Mouse (Mus musculus) hindbrain, postnatal 0 days (tissue): ENCODE measurements at regions not wholly inside any gene's neighbourhood (a gene's known extent, or its start where the extent isn't known, plus 50 kb on each side); places are given as distances from the start of the nearest gene placed in this dataset.

Experiments
- ATAC-seq: fragments of 200-750 bp; cut with Nextera tagmentation; 2 replicates; pipeline ENCODE4 v1.8.0; 2017; ENCODE audit warnings: mild to moderate bottlenecking, moderate TSS enrichment, moderate library complexity
- DNase-seq: peaks from one replicate; pipeline ENCODE4 v3.0.0-alpha.2; 2015; ENCODE audit warnings: low spot score
- H3K27ac ChIP-seq: fragments of 300-500 bp; sonication (generic); 2 replicates; pipeline ENCODE4 v1.5.1; 2014; ENCODE audit warnings: mild to moderate bottlenecking
- H3K27me3 ChIP-seq: fragments of 300-500 bp; sonication (generic); 2 replicates; pipeline ENCODE4 v1.6.1; 2014; ENCODE audit warnings: low read length, mixed read lengths; ENCODE audit not compliant: insufficient read depth
- H3K36me3 ChIP-seq: fragments of 300-500 bp; sonication (generic); 2 replicates; pipeline ENCODE4 v1.6.1; 2014; ENCODE audit warnings: low read length, mixed read lengths; ENCODE audit not compliant: insufficient read depth
- H3K4me1 ChIP-seq: fragments of 300-500 bp; sonication (generic); 2 replicates; pipeline ENCODE4 v1.6.1; 2014; ENCODE audit warnings: antibody characterized with exemption, low read length, mixed read lengths; ENCODE audit not compliant: insufficient read depth
- H3K4me2 ChIP-seq: fragments of 300-500 bp; sonication (generic); 2 replicates; pipeline ENCODE4 v1.6.1; 2014; ENCODE audit warnings: low read depth, mild to moderate bottlenecking, low read length, moderate library complexity, mixed read lengths
- H3K4me3 ChIP-seq: fragments of 300-500 bp; sonication (generic); 2 replicates; pipeline ENCODE4 v1.5.1; 2014; ENCODE audit warnings: low read length
- H3K9ac ChIP-seq: fragments of 300-500 bp; sonication (generic); replicated peaks from 2 replicates; pipeline ENCODE4 v1.6.1; 2014; ENCODE audit warnings: mild to moderate bottlenecking, low read length, moderate library complexity, mixed read lengths
- H3K9me3 ChIP-seq: fragments of 300-500 bp; sonication (generic); 2 replicates; pipeline ENCODE4 v1.6.1; 2016; ENCODE audit warnings: low read length, mixed read lengths
- CTCF ChIP-seq: IDR thresholded peaks from 2 replicates; pipeline ENCODE4 v1.5.1; 2016; ENCODE audit warnings: antibody characterized with exemption, control low read depth, low read depth
- WGBS: fragments of 180-500 bp; shearing (Covaris S2); extraction: QIAGEN DNeasy Blood & Tissue Kit; methylation state at CpG from one replicate; pipeline ENCODE4 v1.1.7; 2014; 5-methylcytosine and 5-hydroxymethylcytosine counted together

- H3K27ac ChIP-seq = no peak overlapping the region
- no peak overlapping the region for H3K4me2 ChIP-seq
- no peak for TF ChIP-seq CTCF
- H3K27me3 ChIP-seq = 0 out of 2 replicates have a peak, but pooled peaks cover 5% of the 10 kb centered on the region
- no peak overlapping the region for H3K4me3 ChIP-seq
- no peaks in the 10 kb centered on the region for H3K9me3 ChIP-seq
- no peaks in the 10 kb centered on the region for H3K36me3 ChIP-seq
- no peak for ATAC-seq
- no peaks in the 10 kb centered on the region for H3K4me1 ChIP-seq
- 87% methylated on average over 1 of the region's 1 CpGs for WGBS
- DNase-seq = no peak
- no peak overlapping the region for H3K9ac ChIP-seq
Observed at GRCm38 (mm10) chr3:66735468-66735867, 245.7 kb upstream of the Rsrc1 start.

DNA sequence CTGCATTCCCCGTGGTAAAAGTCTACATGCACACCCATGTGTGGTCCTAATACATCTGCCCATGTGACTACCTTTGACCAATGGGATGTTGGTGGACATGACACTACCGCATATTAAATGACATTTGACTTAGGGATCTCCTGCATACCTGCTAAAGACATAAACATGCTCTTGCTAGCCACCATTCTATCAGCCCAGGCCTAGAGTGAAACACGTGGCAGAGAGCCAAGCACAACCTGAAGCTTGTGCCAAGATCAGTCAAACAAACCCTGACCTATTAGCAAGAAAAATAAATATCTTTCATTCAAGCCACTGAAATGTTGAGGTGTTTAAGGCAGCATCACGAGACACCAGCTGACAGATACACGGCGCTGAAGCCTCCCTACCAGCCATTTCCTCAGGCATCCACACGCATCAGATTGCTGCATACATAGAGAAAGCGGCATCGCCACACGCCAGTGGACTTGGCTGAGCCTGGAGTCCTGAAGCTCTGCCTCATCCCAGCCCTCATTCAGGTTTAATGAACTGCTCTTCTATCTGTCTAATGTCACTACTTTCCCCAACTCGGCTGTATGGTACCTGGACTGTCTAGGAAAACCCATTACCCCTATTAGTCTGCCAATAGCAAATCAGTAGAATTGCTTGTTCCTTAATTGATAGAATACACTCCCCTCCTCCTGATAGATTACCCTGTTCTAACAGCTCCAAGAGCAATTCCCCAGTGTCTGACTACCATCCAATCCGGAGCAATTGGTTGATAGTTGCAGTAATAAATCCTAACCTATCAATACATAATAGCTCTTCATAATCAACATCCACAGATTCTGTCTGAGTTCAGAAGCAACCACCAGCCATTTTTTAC lies 242.8 kb upstream of the Rsrc1 start:
- DNase-seq = peak; percentile 35
- Histone ChIP-seq H3K9me3 (no peaks in the 10 kb centered on the region), H3K9ac (no peak overlapping the region), H3K4me3 (no peak overlapping the region), H3K36me3 (no peaks in the 10 kb centered on the region), H3K4me1 (no peaks in the 10 kb centered on the region), H3K27me3 (peaks cover 5% of the 10 kb centered on the region; the same call in 1 of the 2 replicates), H3K27ac (no peak overlapping the region), H3K4me2 (no peak overlapping the region)
- 58% methylated on average over 12 of the region's 12 CpGs for WGBS
- ATAC-seq = peak; percentile 74
- no peak for TF ChIP-seq CTCF

DNA sequence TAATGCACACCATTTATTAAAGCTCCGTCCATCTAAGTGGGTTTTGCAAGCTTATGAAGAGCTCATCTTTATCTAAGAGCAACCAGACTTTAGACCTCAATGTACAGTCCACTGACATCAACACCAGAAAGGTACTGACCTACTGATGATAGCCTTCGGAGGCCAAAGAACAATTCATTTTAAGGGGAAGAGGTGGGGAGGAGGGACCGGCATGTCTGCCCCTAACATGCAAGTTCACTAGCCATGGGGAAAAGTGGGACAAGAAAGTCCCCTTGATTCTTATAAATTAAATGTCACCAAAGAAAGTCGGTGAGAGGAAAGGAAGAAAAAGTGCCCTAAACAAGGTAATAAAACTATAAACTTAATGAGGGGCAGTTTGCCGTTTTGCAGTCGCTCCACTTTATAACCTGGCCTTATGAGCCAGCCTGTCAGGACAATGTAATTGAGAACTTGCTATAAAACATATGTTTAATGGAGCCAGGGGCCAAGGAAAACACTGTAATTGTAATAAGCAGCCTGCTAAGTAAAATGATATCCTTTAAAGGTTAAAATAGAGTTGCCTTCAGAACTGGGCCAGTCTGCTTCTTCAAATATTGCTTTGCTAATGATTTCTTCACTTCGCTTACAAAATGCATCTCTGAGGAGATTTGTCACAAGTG lies 241.7 kb upstream of the Rsrc1 start:
- TF ChIP-seq CTCF = no peak

GRCm38 (mm10) chr3:66744133-66744913 lies 236.9 kb upstream of the Rsrc1 start:
- WGBS = 86% methylated on average over 11 of the region's 11 CpGs
- H3K36me3 ChIP-seq = no peaks in the 10 kb centered on the region

More for the DNA sequence above, 241.7 kb upstream of the Rsrc1 start:
- Histone ChIP-seq H3K9me3 (no peaks in the 10 kb centered on the region), H3K4me3 (no peak overlapping the region), H3K4me2 (no peak overlapping the region), H3K9ac (no peak overlapping the region), H3K4me1 (no peaks in the 10 kb centered on the region), H3K27ac (no peak overlapping the region), H3K27me3 (peaks cover 12% of the 10 kb centered on the region; the same call in 1 of the 2 replicates), H3K36me3 (no peaks in the 10 kb centered on the region)
- DNase-seq = no peak
- ATAC-seq = no peak
- WGBS = 75% methylated on average over 7 of the region's 7 CpGs

DNA sequence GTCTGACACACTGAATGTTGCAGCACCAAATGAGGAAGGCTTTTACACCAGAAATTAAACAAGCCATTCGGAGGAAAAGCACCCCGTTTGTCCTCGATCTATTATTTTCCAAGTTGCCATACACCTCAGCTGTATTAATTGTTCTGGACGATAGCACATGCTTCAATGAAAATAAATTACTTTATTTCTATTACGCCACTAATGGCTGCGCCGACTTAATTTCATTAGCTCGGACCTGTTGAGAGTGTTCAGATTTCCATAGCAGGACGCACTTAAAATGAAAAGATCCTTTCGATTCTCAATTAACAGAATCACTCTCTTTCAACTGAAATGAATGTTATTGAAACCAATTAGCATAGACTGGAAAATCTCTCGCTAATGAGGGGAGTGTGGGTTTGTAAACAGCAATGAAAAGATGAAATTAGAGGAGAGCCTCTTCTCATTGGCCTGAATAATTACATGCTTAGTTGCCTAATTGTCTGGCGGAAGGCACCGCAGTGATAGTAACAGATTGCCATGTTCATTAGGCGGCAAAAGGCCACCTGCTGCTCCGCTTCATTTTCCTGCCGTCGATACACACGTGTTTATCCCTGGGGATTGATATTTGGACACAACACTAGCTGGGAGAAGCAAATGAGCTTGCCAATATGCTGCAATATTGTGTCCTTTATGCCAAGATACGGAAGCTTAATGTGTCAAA lies 234.7 kb upstream of the Rsrc1 start:
- Histone ChIP-seq H3K9ac (no peak overlapping the region), H3K4me2 (peak overlapping the region; percentile 54), H3K27me3 (peaks cover 13% of the 10 kb centered on the region), H3K27ac (no peak overlapping the region), H3K9me3 (no peaks in the 10 kb centered on the region), H3K4me3 (peak overlapping the region; percentile 23), H3K36me3 (no peaks in the 10 kb centered on the region), H3K4me1 (no peaks in the 10 kb centered on the region)
- peak; percentile 89 for DNase-seq
- no peak for TF ChIP-seq CTCF
- peak; percentile 89 for ATAC-seq
- WGBS = 23% methylated on average over 19 of the region's 19 CpGs

More at GRCm38 (mm10) chr3:66744133-66744913, 236.9 kb upstream of the Rsrc1 start:
- DNase-seq = no peak
- no peak overlapping the region for H3K4me2 ChIP-seq
- ATAC-seq = no peak
- no peaks in the 10 kb centered on the region for H3K9me3 ChIP-seq
- TF ChIP-seq CTCF = no peak
- peaks cover 11% of the 10 kb centered on the region for H3K27me3 ChIP-seq
- H3K4me3 ChIP-seq = no peak overlapping the region
- no peak overlapping the region for H3K9ac ChIP-seq
- H3K4me1 ChIP-seq = no peaks in the 10 kb centered on the region
- no peak overlapping the region for H3K27ac ChIP-seq
